Mouse (Mus musculus): ENCODE data around the gene Eef1b2.

Gene Eef1b2

DNA sequence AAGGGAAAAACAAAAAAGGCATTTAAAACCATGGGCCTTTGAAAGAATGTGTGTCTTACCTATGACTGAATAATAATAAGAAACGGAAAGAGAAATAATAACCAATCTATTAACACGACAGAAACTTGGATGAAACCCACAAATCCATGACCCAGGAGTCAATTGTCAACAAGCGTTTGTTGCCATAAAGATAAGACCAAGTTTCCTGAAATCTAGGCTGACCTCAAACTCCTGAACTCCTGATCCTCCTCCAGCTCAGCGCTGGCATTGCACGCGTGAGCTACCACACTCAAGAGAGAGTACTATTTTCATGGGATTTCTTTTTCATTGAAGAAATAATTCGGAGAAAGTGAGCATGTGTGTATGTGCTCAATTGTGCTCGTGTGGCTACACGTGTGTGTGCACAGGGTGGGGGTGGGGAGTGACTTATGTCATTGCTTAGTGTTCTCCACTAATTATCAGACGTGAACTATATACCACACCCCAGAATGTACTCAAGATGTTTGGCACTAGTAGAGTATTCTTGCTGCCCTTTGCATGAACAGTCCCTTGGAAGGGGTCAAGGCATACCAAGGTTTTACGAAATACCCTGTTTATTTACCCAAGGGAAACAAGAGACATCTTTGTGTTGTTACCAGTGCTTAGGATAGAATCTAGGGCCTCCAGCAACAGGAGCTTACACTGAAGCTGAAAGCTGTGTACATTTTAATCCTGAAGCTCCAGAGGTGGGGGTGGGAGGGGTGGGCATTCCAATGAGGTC is 15.9 kb downstream of the Eef1b2 start:
- DNase-seq (ENCODE audit: low spot score): no peak

DNA sequence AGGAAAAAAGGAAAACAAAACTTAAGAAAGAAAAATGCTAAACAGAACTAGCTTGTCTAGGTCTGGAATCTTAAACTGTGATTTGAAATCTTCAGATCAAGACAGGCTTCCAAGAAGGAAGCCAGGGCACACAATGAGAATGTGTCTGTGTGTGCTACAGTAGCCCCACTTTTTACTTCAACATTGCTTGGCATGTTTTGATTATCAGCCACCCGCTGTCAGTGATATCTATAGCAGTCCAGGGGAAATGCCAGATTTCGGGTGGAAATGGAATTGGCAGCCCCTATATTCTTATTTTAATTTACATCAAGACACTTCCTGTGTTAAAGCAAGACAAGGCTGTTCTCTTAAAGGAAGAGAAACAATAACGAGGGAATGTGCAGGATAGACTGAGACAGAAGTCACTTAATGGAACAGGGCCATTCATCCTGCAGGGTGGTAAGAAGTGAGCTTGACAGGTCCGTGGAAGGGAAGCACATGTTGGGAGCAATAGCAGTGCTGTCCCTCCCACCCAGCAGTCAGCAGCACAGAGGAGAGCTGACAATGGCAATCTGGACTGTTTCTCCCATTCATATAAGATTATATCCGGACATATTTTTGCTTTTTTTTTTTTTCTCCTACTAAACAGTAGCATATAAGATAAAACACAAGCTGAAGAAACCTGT is 19.4 kb downstream of the Eef1b2 start:
- DNase-seq (ENCODE audit: low spot score): no peak

DNA sequence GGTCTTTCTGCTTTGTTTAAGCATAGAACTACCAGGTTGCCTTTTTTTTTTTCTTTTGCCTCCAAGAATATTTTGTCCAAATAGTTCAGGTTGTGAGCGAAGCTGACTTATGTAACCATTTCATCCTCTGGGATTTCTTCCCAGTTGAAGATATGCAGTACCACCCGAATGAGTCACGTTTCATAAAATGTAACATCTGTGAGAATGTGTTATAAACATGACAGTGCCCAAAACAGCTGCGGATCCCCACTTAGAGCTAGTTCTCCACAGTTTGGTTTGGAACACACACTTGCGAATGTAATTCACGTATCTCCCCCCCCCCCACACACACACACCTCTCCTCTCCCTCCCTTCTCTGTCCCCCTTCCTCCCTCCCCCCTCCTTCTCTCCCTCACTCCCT is 22.8 kb downstream of the Eef1b2 start:
- DNase-seq (ENCODE audit: low spot score): no peak

DNA sequence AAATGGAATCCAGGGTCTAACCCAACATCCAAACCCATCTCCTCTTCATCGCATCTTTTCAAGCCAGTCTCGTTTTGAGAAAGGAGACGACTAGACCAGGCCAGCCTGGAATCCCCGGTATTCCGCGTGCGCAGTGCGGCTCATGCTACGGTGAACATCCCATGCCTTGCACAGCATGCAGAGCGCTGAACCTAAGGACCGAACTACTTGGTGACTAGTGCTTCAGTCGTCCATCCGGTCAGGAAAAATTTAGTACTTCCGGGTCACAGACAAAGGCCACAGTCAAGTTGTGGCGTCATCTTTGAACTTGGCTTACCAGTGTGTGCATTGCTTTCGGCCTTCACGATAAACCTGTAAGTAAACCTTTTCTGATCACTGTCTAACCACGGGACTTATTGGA is 23.7 kb downstream of the Eef1b2 start:
- DNase-seq (ENCODE audit: low spot score): no peak

DNA sequence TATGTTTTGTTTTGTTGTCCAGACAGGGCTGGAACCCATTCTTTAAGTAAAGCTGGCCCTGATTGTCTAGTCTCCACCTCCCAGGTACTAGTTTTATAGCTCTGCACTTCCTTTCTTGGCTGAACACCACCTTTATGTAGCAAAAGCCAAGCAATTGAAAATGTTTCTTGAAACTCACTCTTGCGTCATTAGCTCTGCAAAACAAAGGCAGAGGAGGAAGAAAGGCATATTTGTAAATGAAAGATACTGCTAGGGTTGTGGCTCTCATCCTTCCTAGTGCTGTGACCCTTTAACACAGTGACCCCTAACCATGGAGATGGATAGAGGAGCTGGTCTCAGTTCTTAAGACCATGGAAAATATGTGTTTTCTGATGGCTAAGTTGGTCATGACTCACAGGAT is 25.0 kb downstream of the Eef1b2 start:
- DNase-seq (ENCODE audit: low spot score): no peak

DNA sequence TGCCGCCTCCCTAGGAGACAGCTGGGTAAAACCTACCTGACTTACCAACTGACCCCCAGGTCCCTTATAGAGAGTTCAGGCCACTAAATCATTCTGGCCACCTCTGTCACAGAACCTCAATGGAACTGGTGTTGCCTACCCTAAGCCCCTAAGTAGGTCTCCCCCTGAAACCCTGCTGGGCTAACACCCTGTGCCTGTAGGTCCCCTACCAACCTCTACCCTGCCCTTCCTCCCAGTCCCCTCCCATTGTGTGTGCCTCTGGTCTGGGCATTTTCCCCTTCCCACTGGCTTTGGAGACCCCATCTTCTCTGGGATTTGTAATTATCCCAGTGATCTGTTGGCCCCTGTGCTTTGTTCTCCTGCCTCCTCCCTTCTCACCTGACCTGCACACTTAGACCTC is 26.8 kb downstream of the Eef1b2 start:
- no peak for DNase-seq (ENCODE audit: low spot score)

DNA sequence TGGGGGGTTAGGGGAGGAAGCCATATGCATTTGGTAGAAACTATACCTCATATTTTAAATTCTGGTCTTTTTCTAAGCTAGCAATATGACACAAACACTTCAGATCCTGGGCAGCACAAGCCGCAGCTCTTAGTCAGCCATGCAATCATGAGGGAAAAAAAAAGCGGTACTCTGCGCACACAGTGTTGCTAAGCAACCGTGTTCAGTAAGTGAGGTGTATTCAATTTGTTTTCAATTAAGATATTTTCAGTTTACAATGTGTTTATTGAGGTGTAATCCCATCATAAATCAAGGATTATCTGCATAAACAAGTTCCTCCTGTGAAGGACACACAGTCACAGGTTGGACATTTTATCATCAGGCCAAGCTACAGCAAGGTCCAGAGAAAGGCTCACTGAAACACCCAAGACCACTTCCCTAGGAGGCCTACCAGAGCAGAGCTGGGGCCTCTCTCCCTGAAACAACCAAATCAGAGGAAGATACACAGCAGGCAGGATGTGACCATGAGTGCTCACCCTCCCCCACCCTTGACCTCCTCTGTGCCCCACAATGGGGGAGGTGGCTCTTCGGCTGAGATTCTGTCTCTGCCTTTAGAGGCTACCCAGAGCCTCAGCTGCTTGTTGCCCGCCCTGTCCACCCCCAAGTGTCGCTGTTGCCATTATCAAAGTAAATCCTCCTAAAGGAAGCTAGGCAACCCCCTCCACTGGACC is 27.5 kb downstream of the Eef1b2 start:
- no peak for DNase-seq (ENCODE audit: low spot score)

DNA sequence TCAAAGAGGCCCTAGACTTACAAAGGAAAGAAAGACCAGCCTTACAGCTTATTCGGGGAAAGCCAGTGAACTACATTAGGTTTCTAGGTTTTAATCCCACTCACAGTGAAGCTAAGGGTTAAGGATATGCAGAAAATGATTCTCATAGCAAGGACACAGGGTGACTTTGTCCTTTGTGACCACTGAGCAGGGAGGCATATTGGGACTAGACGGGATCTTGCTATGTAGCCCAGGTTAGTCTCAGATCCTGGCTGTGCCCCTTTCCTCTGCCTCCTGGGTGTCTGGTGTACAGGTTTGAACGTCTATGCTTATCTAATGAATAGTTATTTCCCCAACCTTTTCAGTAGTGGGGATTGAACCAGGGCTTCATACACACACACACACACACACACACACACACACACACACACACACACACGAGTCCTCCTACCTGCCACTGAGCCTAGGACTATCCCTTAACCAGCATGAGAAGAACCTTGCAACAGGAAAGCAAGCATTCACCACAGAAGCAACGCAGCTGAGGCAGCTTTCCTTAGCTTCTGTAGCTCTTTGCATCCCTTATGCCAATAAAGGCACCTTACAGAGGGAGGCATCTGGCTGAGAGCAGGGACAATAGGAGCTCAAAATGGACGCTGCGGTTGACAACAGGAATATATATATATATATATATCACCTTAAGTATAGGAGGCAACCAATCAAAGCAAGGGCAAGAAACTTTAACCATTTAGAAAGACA is 28.2 kb downstream of the Eef1b2 start:
- no peak for DNase-seq (ENCODE audit: low spot score)

DNA sequence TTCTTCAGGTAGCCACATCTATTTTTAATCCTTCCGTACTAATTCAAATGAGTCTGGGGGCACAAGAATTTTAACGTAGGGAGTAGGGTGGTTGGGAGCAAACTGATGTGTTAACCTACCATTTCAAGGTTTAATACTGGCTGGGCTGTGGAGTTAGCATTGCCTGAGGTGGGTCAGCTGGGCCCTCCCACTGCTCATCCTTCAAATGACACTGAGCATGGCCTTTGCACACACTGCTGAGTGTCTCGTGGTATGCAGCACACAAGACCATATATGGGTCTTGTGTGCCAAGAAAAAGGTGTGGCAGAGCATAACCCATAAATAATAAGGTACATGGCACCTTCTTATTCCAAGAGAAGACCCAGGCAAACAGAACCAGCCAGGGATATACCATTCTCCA is 31.0 kb downstream of the Eef1b2 start:
- no peak for DNase-seq (ENCODE audit: low spot score)

DNA sequence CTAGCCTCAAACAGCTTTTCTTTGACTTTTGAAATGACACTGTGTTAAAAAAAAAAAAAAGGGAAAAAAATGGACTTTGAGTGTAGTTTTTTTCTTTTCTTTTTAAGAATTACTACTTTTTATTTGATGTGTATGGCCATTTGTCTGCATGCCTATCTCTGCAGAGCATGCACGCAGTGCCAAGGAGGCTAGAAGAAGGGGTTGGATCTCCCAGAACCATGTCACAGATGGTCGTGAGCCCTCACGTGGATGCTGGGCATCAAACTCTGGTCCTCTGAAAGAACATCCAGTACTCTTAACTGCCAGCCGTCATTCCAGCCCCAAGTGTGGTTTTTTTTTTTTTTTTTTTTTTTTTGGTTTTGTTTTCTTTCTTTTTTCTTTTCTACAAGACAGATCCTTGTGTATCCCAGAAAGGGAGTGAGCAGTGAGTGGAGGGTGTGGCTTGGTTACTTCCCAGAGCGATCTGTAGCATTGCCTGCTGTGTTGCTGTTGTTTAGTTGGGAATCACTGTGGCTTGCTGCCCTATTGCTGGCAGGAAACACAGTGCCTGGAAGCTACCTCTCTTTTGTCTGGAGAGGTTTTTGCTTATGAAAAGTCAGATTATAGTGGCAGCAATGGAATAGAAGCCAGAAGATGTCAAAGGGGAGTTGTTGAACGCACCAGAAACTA is 33.4 kb downstream of the Eef1b2 start:
- DNase-seq (ENCODE audit: low spot score): no peak

DNA sequence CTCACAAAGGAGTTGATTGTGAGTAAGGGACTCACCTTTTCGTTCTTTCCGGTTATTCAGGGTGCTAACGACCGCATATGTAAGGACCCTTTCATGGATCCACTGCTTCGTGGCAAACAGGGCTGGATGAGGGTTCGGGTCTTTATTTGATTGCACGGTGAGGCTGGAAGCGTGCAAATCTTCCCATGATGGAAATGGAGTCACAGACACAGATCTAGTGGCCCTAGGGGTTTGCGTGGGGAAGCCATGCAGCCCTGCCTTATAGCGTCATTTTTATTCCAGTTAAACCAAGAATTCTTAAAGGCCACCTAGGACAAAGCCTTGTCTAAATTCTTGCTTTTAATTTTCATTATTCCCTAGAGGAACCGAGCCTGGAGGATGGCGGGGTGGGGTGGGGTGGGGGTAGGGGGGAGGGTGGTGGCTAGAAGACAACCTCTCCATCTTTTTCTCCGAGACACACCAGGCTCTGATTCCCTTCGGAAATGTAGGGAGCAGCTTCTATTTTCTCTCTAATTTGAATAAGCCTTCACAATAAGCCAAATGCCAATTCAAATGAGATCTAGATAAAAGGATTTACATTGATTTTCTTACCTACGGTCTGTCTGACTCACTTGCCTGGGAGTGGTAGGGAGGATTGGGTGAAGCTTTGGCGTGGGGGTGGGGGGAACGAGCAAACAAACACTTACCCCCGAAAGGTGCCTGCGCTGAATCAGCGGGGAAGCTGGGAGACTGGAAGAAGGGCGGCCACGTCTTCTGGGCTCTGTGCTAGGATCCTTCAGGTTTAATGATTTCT is 37.0 kb downstream of the Eef1b2 start:
- no peak for DNase-seq (ENCODE audit: low spot score)

DNA sequence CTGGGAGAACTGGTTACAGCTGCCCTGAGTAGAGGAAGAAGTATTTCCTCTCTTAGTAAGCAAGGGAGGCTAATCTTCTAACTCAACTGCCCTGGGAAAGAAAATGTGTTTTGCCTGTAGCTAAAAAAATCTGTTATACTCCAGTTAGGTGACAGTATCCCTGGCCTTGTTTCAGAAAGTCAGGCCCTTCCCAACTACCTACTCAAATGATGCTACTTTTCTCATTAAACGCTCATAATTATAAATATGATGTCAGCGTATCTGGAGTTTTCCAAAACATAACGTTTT is 37.6 kb downstream of the Eef1b2 start, which contains the start of gene Gpr1:
Gene Gpr1, minus strand, starts transcription at position 273 of the 288 bp plus-strand sequence.
- DNase-seq (ENCODE audit: low spot score): no peak

DNA sequence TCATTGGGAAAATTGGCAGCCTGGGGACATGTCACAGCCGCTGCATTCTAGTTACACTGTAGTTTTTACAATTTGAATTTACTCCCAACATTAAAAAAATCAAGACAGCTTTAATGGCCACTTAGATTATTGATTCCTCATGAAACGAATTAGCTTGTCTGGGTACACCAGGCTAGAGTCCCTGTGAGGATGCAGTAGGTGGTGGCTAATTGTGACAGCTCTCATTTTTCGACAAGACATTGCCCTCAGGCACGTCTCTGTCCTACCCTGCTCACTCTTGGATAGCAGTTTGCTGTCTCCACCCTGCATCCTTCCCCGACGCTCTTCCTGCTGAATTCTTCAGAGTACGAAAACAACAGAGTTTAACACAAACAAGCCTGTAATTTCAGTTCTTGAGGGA is 38.0 kb downstream of the Eef1b2 start:
- no peak for DNase-seq (ENCODE audit: low spot score)

DNA sequence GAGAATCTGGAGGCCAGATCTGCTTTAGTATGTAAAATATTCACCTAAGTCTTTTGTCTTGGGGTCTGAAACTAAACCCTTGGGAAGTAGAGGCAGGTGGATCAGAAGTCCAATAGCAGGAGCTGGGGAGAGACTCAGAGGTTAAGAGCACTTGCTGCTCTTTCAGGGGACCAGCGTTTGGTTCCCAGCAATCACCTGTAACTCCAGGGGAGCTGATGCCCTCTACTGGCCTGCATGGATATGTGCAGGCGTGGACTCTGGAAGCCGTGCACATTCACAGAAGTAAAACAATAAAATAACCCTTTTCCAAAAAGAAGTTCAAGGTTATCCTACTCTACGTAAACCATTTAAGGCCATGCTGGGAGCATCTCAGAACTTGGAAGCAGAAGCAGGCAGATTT is 42.7 kb downstream of the Eef1b2 start:
- no peak for DNase-seq (ENCODE audit: low spot score)

DNA sequence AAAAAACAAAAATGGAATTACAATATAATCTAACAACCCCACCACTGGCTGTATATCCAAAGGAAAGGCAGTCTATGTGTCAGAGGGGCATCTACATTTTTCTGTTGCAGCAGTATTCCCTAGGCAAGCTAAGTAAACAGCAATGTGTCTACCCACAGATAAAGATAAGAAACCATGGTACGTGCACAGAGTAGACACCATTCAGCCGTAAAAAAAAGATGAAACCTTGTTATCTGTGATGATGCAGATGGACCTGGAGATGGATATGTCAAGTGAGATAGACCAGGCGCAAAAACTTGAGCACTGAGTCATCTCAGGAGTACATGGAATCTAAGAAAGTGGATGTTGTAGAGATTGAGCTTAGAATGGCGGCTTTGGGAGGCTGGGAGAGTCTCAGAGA is 48.4 kb downstream of the Eef1b2 start:
- no peak for DNase-seq (ENCODE audit: low spot score)

DNA sequence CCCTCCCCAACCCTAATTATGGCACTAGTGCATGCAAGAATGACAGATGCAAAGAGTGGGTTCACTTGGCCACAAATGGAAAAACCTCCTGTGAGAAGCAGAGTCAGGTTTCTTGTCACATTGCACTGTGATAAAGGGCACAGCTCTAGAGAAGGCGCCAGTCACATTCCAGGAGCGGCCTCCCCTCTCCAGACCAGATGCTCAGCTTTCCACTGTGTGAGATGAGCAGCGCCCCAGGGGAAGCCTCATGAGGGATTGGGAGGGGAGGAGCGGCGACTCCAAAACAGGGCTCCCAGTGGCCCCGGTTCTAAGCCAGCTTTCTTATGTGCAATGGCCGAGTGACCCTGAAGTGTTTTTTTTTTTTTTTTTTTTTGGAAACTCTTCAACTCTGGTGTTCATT is 49.3 kb downstream of the Eef1b2 start:
- DNase-seq (ENCODE audit: low spot score): no peak

DNA sequence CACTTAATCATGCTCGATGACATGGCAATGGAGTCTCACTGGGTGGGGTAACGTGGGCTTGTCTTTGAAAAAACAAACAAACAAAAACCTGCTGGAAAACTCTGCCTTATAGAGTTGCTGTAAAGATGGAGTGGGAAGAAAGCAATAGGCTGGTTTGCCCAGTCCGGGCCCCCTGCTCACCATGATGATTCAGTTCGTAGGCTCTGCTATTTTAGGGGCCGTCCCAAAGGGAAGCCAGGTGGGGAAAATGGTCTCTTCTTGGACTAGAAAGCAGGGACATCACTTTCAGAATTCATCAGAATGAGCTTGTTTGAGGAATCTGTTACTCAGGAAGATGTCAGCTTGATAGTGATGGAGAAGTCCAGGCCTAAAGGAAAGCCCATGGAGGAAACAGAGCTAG is 50.6 kb downstream of the Eef1b2 start:
- DNase-seq (ENCODE audit: low spot score): no peak

All from urinary bladder, postnatal 14 days (tissue).